Mouse (Mus musculus): ENCODE data around the gene Acbd3.

DNA sequence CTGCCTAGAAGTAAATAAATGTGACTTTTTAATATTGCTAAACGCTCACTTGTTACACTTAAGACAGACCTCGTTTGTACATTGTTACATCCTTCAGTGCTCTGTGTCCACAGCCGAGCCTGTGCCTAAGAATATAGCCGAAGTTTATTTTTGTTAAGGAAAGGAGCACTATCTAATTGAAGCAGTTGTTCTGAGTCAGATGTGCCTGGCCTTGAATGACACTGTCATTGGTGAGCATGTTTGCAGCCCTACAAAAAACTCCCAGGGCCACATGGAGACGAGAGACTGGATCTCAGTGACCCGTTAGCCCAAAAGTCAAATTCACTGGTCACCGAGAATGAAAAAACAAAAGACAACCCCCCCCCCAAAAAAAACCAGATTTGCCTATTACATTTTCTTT, 34.6 kb upstream of the Acbd3 start:
- TF ChIP-seq PAX5 (IDR thresholded peaks at IDR 0.05; ENCODE audit: low read length) (no peak), E2F4 (IDR thresholded peaks at IDR 0.05; ENCODE audit: insufficient replicate concordance, low read depth, low read length) (no peak), USF1 (IDR thresholded peaks at IDR 0.05; ENCODE audit: low read depth, low read length) (no peak), CHD2 (IDR thresholded peaks at IDR 0.05; ENCODE audit: low read length) (no peak), SMC3 (IDR thresholded peaks at IDR 0.05; ENCODE audit: low read depth, low read length) (no peak), GABPA (IDR thresholded peaks at IDR 0.05; ENCODE audit: insufficient replicate concordance, low read depth, low read length) (no peak), MYC (IDR thresholded peaks at IDR 0.05; ENCODE audit: low read depth, low read length) (no peak), SIN3A (IDR thresholded peaks at IDR 0.05; ENCODE audit: low read length) (no peak), POLR2A (IDR thresholded peaks at IDR 0.05; ENCODE audit: low read depth, low read length) (no peak), MXI1 (IDR thresholded peaks at IDR 0.05; ENCODE audit: low read depth, low read length) (no peak), EP300 (IDR thresholded peaks at IDR 0.05; ENCODE audit: low read length) (no peak), RCOR1 (conservative IDR thresholded peaks at IDR 0.05; ENCODE audit: low read depth, low read length) (no peak)
